Mouse (Mus musculus): ENCODE results near the gene Pmfbp1. TPM values are rescaled to one million over a fixed set of nuclear protein-coding genes. Genes with fewer than 3 reads are reported as not detected.
"Not testable (repeated sequence)": the region's sequence is repeated elsewhere in the genome, so short reads cannot be mapped to it uniquely, and the experiment has no call there.

The Pmfbp1 gene
- polyA plus RNA-seq (2015; fragmentation: Nextera tagmentation; extraction: Ambion mirVana): 0.32 and 0.44 TPM in 2 replicates

GRCm38 (mm10) chr8:109493727-109494126 is at the start of gene Pmfbp1:
Gene Pmfbp1 (plus strand): TSS chr8:109494027.
- 93% methylated on average over 6 of the region's 6 CpGs for WGBS
- H3K4me1 ChIP-seq: 0 out of 2 replicates have a peak, but pooled peaks cover 8% of the 10 kb centered on the region
- H3K4me2 ChIP-seq: no peak within 1 kb of the TSS
- no peaks in the 10 kb centered on the region for H3K36me3 ChIP-seq (ENCODE audit: poor library complexity, severe bottlenecking)
- no peaks in the 10 kb centered on the region for H3K27me3 ChIP-seq
- no peak within 1 kb of the TSS for H3K27ac ChIP-seq
- H3K9ac ChIP-seq: no peak within 1 kb of the TSS
- H3K9me3 ChIP-seq (replicated peaks): no peaks in the 10 kb centered on the region
- no peak for ATAC-seq
- H3K4me3 ChIP-seq: no peak within 1 kb of the TSS

GRCm38 (mm10) chr8:109446896-109447295 is 46.9 kb upstream of the Pmfbp1 start:
- 52% methylated on average over 7 of the region's 7 CpGs for WGBS
- H3K27ac ChIP-seq; ATAC-seq; H3K27me3 ChIP-seq; H3K4me3 ChIP-seq; H3K9me3 ChIP-seq (replicated peaks); H3K4me2 ChIP-seq; H3K9ac ChIP-seq; H3K36me3 ChIP-seq (ENCODE audit: poor library complexity, severe bottlenecking): not testable (repeated sequence)
- H3K4me1 ChIP-seq: peaks cover 11% of the 10 kb centered on the region

DNA sequence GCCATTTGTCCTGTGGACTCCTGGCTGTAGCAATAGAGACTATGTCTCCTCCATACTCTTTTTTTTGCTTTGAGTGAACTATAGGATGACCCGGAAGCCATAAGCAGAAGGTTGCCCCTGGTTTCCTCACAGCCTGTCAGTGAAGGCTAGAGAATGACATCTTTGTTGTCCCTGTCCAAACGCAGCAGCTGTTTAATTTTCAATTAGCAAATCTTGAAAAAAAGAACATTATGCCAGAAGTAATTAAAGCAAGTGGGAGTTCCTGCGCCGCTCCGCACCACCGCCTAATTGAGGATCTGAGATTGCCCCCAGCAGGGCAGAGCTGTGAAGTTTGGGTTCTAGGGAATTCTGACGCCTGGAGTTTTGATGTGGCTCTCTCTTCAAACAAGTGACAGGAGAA is 42.8 kb upstream of the Pmfbp1 start:
- Histone ChIP-seq H3K9me3 (replicated peaks) (no peaks in the 10 kb centered on the region), H3K36me3 (ENCODE audit: poor library complexity, severe bottlenecking) (no peaks in the 10 kb centered on the region), H3K4me1 (peaks cover 11% of the 10 kb centered on the region), H3K4me2 (no peak overlapping the region), H3K4me3 (no peak overlapping the region), H3K27me3 (no peaks in the 10 kb centered on the region), H3K27ac (peak overlapping the region; percentile 14; the same call in 1 of the 2 replicates), H3K9ac (no peak overlapping the region)
- peak; percentile 66 for ATAC-seq
- 28% methylated on average over 7 of the region's 7 CpGs for WGBS

GRCm38 (mm10) chr8:109455113-109455512 is 38.7 kb upstream of the Pmfbp1 start:
- no peak overlapping the region for H3K9ac ChIP-seq
- H3K4me3 ChIP-seq: no peak overlapping the region
- no peak overlapping the region for H3K4me2 ChIP-seq
- WGBS: 83% methylated on average over 2 of the region's 2 CpGs
- no peaks in the 10 kb centered on the region for H3K27me3 ChIP-seq
- no peaks in the 10 kb centered on the region for H3K9me3 ChIP-seq (replicated peaks)
- ATAC-seq: no peak
- H3K4me1 ChIP-seq: peaks cover 11% of the 10 kb centered on the region
- no peak overlapping the region for H3K27ac ChIP-seq
- no peaks in the 10 kb centered on the region for H3K36me3 ChIP-seq (ENCODE audit: poor library complexity, severe bottlenecking)

GRCm38 (mm10) chr8:109457387-109457786 is 36.4 kb upstream of the Pmfbp1 start:
- no peak overlapping the region; the same call in 1 of the 2 replicates for H3K27ac ChIP-seq
- H3K9ac ChIP-seq: no peak overlapping the region
- no peaks in the 10 kb centered on the region for H3K27me3 ChIP-seq
- no peaks in the 10 kb centered on the region for H3K4me1 ChIP-seq
- WGBS: 41% methylated on average over 8 of the region's 8 CpGs
- no peaks in the 10 kb centered on the region for H3K36me3 ChIP-seq (ENCODE audit: poor library complexity, severe bottlenecking)
- H3K4me3 ChIP-seq: no peak overlapping the region
- no peak overlapping the region for H3K4me2 ChIP-seq
- H3K9me3 ChIP-seq (replicated peaks): no peaks in the 10 kb centered on the region
- ATAC-seq: no peak

DNA sequence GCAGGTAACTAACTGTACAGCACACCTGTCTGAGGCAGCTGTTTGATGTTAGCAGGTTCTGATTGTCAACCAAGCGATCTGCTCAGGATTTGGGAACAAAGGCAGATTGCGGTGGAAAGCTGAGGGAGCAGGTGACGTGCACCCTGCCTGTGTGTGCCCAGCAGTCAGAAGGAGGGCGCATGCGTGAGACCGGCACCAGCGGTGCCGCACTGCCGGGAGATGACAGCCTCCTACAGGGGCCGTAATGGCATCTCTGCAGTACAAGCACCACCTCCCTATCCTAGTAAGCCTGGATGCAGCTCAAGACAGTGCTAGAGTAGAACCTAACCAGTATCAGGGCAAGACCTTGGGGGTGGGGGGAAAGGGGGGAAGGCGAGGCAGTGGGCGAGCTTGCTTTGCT is 35.2 kb upstream of the Pmfbp1 start:
- H3K4me2 ChIP-seq: no peak overlapping the region
- H3K4me3 ChIP-seq: no peak overlapping the region
- no peak overlapping the region for H3K27ac ChIP-seq
- no peak overlapping the region for H3K9ac ChIP-seq
- WGBS: 82% methylated on average over 12 of the region's 12 CpGs
- H3K4me1 ChIP-seq: peaks cover 7% of the 10 kb centered on the region
- H3K36me3 ChIP-seq (ENCODE audit: poor library complexity, severe bottlenecking): no peaks in the 10 kb centered on the region
- no peaks in the 10 kb centered on the region for H3K9me3 ChIP-seq (replicated peaks)
- no peak for ATAC-seq
- H3K27me3 ChIP-seq: no peaks in the 10 kb centered on the region

GRCm38 (mm10) chr8:109463075-109463474 is 30.8 kb upstream of the Pmfbp1 start:
- no peaks in the 10 kb centered on the region for H3K9me3 ChIP-seq (replicated peaks)
- H3K27me3 ChIP-seq: 0 out of 2 replicates have a peak, but pooled peaks cover under 1% of the 10 kb centered on the region

DNA sequence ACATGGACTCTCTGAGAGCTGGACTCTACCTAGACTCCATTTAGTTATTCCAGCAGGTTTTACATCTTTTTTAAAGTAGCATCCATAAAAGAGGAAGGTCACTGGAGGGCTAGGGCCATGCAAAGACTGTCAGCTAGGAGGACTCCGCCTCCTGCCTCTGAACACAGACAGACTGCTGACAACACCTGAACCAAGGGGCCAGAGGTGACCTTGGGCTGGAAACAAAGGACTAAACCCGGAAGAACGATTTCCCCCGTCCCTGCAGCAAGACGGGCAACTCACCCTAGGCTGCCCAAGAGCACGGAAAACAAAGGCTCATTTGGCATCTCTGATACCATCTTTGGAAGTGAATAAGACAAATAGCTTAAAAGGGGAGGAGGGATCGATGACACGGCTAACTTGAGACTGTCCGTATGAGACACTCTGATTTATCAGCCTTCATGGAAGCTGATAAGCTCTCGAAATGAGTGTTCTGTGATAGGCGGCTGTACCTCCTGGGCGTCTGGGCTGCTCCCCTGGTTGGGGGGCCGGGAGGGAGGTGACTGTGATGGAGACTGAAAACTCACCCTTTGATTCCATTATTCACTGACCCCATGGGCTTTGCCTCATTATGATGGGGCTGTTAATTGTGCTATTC is 30.0 kb upstream of the Pmfbp1 start:
- peak overlapping the region; percentile 37; the same call in 1 of the 2 replicates for H3K9ac ChIP-seq
- peak overlapping the region; percentile 59 for H3K4me2 ChIP-seq
- H3K4me3 ChIP-seq: peak overlapping the region; percentile 27
- 0 out of 2 replicates have a peak, but pooled peaks cover 2% of the 10 kb centered on the region for H3K27me3 ChIP-seq
- no peaks in the 10 kb centered on the region for H3K36me3 ChIP-seq (ENCODE audit: poor library complexity, severe bottlenecking)
- H3K9me3 ChIP-seq (replicated peaks): no peaks in the 10 kb centered on the region
- H3K27ac ChIP-seq: peak overlapping the region; percentile 95
- H3K4me1 ChIP-seq: peaks cover 54% of the 10 kb centered on the region
- peak; percentile 50 for ATAC-seq
- 12% methylated on average over 13 of the region's 13 CpGs for WGBS

More at GRCm38 (mm10) chr8:109463075-109463474, 30.8 kb upstream of the Pmfbp1 start:
- Histone ChIP-seq H3K4me2 (no peak overlapping the region), H3K4me3 (no peak overlapping the region), H3K36me3 (ENCODE audit: poor library complexity, severe bottlenecking) (no peaks in the 10 kb centered on the region), H3K9ac (no peak overlapping the region), H3K27ac (peak overlapping the region; percentile 95), H3K4me1 (peaks cover 47% of the 10 kb centered on the region)
- 22% methylated on average over 2 of the region's 2 CpGs for WGBS
- ATAC-seq: no peak

- peak overlapping the region; percentile 59 for H3K4me2 ChIP-seq
- H3K9me3 ChIP-seq (replicated peaks): no peaks in the 10 kb centered on the region
- no peaks in the 10 kb centered on the region for H3K36me3 ChIP-seq (ENCODE audit: poor library complexity, severe bottlenecking)
- H3K9ac ChIP-seq: 0 out of 2 replicates have a peak overlapping the region, but pooled peaks have one; percentile 37
- H3K27me3 ChIP-seq: 0 out of 2 replicates have a peak, but pooled peaks cover 2% of the 10 kb centered on the region
- peak; percentile 91 for ATAC-seq
- peak overlapping the region; percentile 95 for H3K27ac ChIP-seq
- peak overlapping the region; percentile 27 for H3K4me3 ChIP-seq
- peaks cover 61% of the 10 kb centered on the region for H3K4me1 ChIP-seq
- WGBS: 8% methylated on average over 15 of the region's 15 CpGs
Measured at GRCm38 (mm10) chr8:109464451-109464891, 29.4 kb upstream of the Pmfbp1 start.

GRCm38 (mm10) chr8:109465056-109465455 is 28.8 kb upstream of the Pmfbp1 start:
- H3K9ac ChIP-seq: 0 out of 2 replicates have a peak overlapping the region, but pooled peaks have one; percentile 13
- H3K4me1 ChIP-seq: peaks cover 66% of the 10 kb centered on the region
- 0 out of 2 replicates have a peak, but pooled peaks cover 2% of the 10 kb centered on the region for H3K27me3 ChIP-seq
- H3K4me2 ChIP-seq: peak overlapping the region; percentile 59; the same call in 1 of the 2 replicates
- peak; percentile 26; the same call in 1 of the 2 replicates for ATAC-seq
- H3K9me3 ChIP-seq (replicated peaks): no peaks in the 10 kb centered on the region
- H3K4me3 ChIP-seq: no peak overlapping the region
- H3K27ac ChIP-seq: peak overlapping the region; percentile 89
- H3K36me3 ChIP-seq (ENCODE audit: poor library complexity, severe bottlenecking): no peaks in the 10 kb centered on the region
- WGBS: 48% methylated on average over 3 of the region's 3 CpGs

DNA sequence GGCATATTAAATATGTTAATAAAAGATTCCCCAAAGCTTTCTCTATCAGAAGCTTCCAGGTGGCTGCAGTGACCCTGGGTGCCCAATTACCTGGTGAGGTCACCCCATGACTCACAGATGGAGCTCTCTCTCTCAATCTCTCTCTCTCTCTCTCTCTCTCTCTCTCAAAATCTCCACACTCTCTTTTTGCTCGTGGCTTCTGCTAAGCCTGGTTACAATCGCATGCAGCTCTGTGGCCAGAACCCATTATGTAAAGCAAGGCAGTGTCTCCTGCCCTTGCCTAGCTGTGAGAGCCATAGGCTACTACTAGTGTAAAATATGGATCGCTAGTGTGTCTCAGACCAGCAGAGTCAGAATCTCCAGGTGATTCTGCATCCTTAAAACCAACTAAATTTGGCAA is 28.1 kb upstream of the Pmfbp1 start:
- H3K27me3 ChIP-seq: 0 out of 2 replicates have a peak, but pooled peaks cover 2% of the 10 kb centered on the region
- H3K9me3 ChIP-seq (replicated peaks): no peaks in the 10 kb centered on the region
- no peak for ATAC-seq
- H3K36me3 ChIP-seq (ENCODE audit: poor library complexity, severe bottlenecking): no peaks in the 10 kb centered on the region
- peaks cover 66% of the 10 kb centered on the region for H3K4me1 ChIP-seq
- no peak overlapping the region for H3K4me2 ChIP-seq
- no peak overlapping the region for H3K4me3 ChIP-seq
- WGBS: 42% methylated on average over 3 of the region's 3 CpGs
- no peak overlapping the region for H3K9ac ChIP-seq
- peak overlapping the region; percentile 89 for H3K27ac ChIP-seq

DNA sequence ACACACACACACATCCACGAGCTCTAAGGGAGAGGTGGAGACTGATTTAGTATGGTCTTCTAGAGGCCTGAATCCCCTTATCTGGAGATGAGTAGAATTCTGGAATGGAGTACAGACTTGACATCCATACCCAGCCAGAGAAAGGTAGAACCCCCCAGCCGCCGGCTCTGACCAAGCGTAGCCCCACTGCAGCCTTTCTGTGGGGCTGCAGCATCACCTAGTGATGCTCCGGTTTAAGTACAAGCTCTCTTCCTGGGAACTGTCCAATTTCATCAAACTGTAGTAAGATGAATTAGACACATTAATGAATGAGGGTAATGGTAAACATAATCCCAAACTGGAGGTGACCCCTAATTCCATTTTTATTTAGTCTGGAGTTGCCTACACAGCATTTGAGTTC is 26.3 kb upstream of the Pmfbp1 start:
- 0 out of 2 replicates have a peak, but pooled peaks have one; percentile 28 for ATAC-seq

More for the DNA sequence above, 26.3 kb upstream of the Pmfbp1 start:
- Histone ChIP-seq H3K4me1 (peaks cover 66% of the 10 kb centered on the region), H3K4me2 (no peak overlapping the region), H3K9me3 (replicated peaks) (no peaks in the 10 kb centered on the region), H3K36me3 (ENCODE audit: poor library complexity, severe bottlenecking) (no peaks in the 10 kb centered on the region), H3K27ac (no peak overlapping the region), H3K27me3 (0 out of 2 replicates have a peak, but pooled peaks cover 2% of the 10 kb centered on the region), H3K9ac (no peak overlapping the region), H3K4me3 (no peak overlapping the region)
- WGBS: 29% methylated on average over 5 of the region's 5 CpGs
